Mouse (Mus musculus): ENCODE measurements around the gene Lsr. TPM values are rescaled to one million over a fixed set of nuclear protein-coding genes. Genes with fewer than 3 reads are reported as not detected.
"Not testable (repeated sequence)": the region's sequence is repeated elsewhere in the genome, so short reads cannot be mapped to it uniquely, and the experiment has no call there.

The Lsr gene
- total RNA-seq, 1 experiment: 54.6 TPM

DNA sequence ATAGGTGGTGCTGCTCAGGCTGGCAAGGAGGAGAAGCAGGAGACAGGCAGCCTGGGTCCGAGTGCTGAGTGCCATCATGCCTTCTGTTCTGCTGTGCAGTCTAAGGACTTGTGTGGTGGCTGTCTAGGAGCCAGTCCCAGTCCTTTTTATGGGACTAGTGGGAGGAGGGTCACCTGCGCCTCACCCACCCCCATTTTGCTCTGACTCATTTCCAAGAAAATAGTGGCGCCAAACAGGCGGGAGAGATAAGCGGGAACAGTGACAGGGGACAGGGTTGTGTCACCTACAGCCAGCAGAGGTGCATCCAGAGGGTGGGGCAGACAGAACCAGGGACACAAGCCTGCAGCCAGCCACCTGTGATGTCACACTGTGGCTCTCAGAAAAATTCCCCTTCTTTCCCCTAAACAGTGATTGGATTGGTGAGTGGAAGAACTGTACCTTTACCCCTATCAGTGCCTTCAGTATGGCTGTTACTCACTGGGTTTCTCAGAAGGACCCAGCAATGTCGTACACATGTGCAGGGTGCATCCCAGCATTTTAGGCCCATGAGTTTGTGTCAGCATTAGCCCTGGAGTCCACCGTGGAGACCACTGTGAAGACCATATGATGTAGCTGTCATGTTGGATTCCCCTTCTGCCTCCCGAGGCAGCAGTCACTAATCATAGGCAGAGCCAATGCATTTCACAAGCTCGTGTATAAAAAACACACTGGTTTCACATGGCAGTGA, 29.2 kb downstream of the Lsr start, which contains the start of gene Hamp:
TSS of gene Hamp (minus strand) at position 124 of the 727 bp plus-strand sequence.
- in situ Hi-C loops (cut with MboI; ENCODE audit: low sequenced_read_pairs in 2 of 2, unreplicated experiment in 2 of 2): no loop called here
- DNase-seq (ENCODE audit: low read depth, low spot score): no peak
- peaks cover 8% of the 10 kb centered on the region; the same call in 1 of the 2 replicates for H3K36me3 ChIP-seq (ENCODE audit: control insufficient read depth, insufficient read depth, low read length, poor library complexity, severe bottlenecking)

DNA sequence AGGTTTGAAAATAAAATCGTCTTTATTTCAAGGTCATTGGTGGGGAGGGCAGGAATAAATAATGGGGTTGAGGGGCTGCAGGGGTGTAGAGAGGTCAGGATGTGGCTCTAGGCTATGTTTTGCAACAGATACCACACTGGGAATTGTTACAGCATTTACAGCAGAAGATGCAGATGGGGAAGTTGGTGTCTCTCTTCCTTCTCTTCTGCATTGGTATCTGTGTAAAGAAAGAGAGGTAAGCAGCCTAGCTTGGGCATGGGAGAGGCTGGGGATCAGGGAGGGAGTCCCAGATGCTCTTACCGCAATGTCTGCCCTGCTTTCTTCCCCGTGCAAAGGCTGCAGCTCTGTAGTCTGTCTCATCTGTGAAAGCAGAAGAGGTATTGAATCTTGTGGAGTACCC, 30.9 kb downstream of the Lsr start:
- in situ Hi-C loops (cut with MboI; ENCODE audit: low sequenced_read_pairs in 2 of 2, unreplicated experiment in 2 of 2); H3K4me1 ChIP-seq (ENCODE audit: control insufficient read depth in 2 of 2, insufficient read depth in 2 of 2, low read length in 2 of 2, poor library complexity in 1 of 2); H3K36me3 ChIP-seq (ENCODE audit: control insufficient read depth, insufficient read depth, low read length, poor library complexity, severe bottlenecking); H3K4me3 ChIP-seq (ENCODE audit: insufficient read depth in 1 of 2, low read depth in 1 of 2, low read length in 2 of 2, poor library complexity in 1 of 2, severe bottlenecking in 1 of 2); H3K9ac ChIP-seq (ENCODE audit: insufficient read depth, low read depth, low read length, poor library complexity, severe bottlenecking); H3K9me3 ChIP-seq (ENCODE audit: control insufficient read depth, insufficient read depth, low read depth, low read length); H3K27ac ChIP-seq (ENCODE audit: insufficient read depth, low read depth, low read length, poor library complexity, severe bottlenecking); DNase-seq (ENCODE audit: low read depth, low spot score): not testable (repeated sequence)

More for the DNA sequence above, 29.2 kb downstream of the Lsr start, which contains the start of gene Hamp:
- Histone ChIP-seq H3K4me1 (ENCODE audit: control insufficient read depth in 2 of 2, insufficient read depth in 2 of 2, low read length in 2 of 2, poor library complexity in 1 of 2) (no peaks in the 10 kb centered on the region), H3K4me3 (ENCODE audit: insufficient read depth in 1 of 2, low read depth in 1 of 2, low read length in 2 of 2, poor library complexity in 1 of 2, severe bottlenecking in 1 of 2) (no peak within 1 kb of the TSS), H3K9me3 (ENCODE audit: control insufficient read depth, insufficient read depth, low read depth, low read length) (no peaks in the 10 kb centered on the region), H3K27ac (ENCODE audit: insufficient read depth, low read depth, low read length, poor library complexity, severe bottlenecking) (no peak within 1 kb of the TSS), H3K9ac (ENCODE audit: insufficient read depth, low read depth, low read length, poor library complexity, severe bottlenecking) (no peak within 1 kb of the TSS)
- TF ChIP-seq ZC3H11A (IDR thresholded peaks at IDR 0.05; ENCODE audit: borderline replicate concordance, low read depth, low read length) (no peak), ZNF384 (IDR thresholded peaks at IDR 0.05; ENCODE audit: low read depth, low read length) (no peak), HCFC1 (IDR thresholded peaks at IDR 0.05; ENCODE audit: borderline replicate concordance, insufficient read depth, low read length) (no peak), CHD2 (IDR thresholded peaks at IDR 0.05; ENCODE audit: low read depth, low read length) (no peak), MAFK (IDR thresholded peaks at IDR 0.05; ENCODE audit: insufficient read depth, low read depth, low read length) (no peak)

DNA sequence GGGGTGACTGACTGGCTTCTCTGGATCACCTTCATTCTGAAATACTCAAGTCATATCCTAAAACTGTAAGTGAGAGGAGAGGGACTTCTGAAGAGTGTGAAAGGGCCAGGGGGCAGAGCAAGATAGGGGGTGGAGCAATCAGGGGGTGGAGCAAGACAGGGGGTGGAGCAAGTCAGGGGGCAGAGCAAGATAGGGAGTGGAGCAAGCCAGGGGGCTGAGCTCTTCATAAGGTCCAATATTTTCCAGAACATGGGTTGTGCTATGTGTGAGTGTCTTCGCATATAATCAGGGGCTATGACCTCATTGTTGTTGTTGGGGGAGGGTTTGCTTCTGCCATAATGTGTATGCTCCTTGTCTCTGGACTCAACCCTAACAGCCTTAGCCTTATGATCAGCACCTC, 33.2 kb downstream of the Lsr start:
- H3K36me3 ChIP-seq (ENCODE audit: control insufficient read depth, insufficient read depth, low read length, poor library complexity, severe bottlenecking); in situ Hi-C loops (cut with MboI; ENCODE audit: low sequenced_read_pairs in 2 of 2, unreplicated experiment in 2 of 2); H3K4me1 ChIP-seq (ENCODE audit: control insufficient read depth in 2 of 2, insufficient read depth in 2 of 2, low read length in 2 of 2, poor library complexity in 1 of 2); H3K9me3 ChIP-seq (ENCODE audit: control insufficient read depth, insufficient read depth, low read depth, low read length); H3K4me3 ChIP-seq (ENCODE audit: insufficient read depth in 1 of 2, low read depth in 1 of 2, low read length in 2 of 2, poor library complexity in 1 of 2, severe bottlenecking in 1 of 2); H3K9ac ChIP-seq (ENCODE audit: insufficient read depth, low read depth, low read length, poor library complexity, severe bottlenecking); DNase-seq (ENCODE audit: low read depth, low spot score); H3K27ac ChIP-seq (ENCODE audit: insufficient read depth, low read depth, low read length, poor library complexity, severe bottlenecking): not testable (repeated sequence)

DNA sequence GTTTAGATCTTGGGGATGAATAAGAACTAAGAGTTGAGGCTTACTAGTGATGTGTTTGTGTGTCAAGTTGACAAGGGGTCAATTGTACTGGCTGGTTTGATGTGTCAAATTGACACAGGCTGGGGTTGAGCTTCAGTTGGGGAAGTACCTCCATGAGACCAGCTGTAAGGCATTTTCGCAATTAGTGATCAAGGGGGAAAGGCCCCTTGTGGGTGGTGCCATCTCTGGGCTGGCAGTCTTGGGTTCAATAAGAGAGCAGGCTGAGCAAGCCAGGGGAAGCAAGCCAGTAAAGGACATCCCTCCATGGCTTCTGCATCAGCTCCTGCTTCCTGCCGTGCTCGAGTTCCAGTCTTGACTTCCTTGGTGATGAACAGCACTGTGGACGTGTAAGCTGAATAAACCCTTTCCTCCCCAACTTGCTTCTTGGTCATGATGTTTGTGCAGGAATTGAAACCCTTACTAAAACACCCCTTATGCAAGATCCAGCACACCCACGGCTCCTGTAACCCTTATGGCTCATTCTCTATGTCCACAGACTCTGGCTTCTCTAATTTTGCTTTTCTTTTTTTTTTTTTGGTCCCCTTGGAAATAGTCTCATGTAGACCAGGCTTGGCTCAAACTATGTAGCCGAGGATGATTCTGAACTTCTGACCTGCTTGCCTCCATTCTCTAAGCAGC, 37.7 kb downstream of the Lsr start:
- H3K4me3 ChIP-seq (ENCODE audit: insufficient read depth in 1 of 2, low read depth in 1 of 2, low read length in 2 of 2, poor library complexity in 1 of 2, severe bottlenecking in 1 of 2); H3K4me1 ChIP-seq (ENCODE audit: control insufficient read depth in 2 of 2, insufficient read depth in 2 of 2, low read length in 2 of 2, poor library complexity in 1 of 2); DNase-seq (ENCODE audit: low read depth, low spot score); in situ Hi-C loops (cut with MboI; ENCODE audit: low sequenced_read_pairs in 2 of 2, unreplicated experiment in 2 of 2); H3K36me3 ChIP-seq (ENCODE audit: control insufficient read depth, insufficient read depth, low read length, poor library complexity, severe bottlenecking); H3K9ac ChIP-seq (ENCODE audit: insufficient read depth, low read depth, low read length, poor library complexity, severe bottlenecking); H3K9me3 ChIP-seq (ENCODE audit: control insufficient read depth, insufficient read depth, low read depth, low read length); H3K27ac ChIP-seq (ENCODE audit: insufficient read depth, low read depth, low read length, poor library complexity, severe bottlenecking): not testable (repeated sequence)

DNA sequence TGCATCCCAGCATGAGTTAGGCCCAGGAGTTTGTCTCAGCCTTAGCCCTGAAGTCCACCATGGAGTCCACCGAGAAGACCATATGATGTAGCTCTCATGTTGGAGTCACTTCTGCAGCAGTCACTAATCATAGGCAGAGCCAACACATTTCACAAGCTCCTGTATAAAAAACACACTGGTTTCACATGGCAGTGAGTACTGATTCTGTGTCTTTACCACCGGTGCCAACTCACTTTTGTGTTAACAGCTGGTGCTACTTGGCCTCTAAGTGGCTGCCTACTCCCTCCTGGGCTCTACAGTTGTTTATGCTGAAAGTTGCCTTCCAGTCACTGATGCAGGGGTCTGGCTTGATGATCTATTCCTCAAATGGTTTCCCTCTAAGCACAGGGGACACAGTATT, 48.7 kb downstream of the Lsr start, which contains the start of gene Hamp2:
TSS of gene Hamp2 (minus strand) at position 101 of the 400 bp plus-strand sequence.
- H3K4me1 ChIP-seq (ENCODE audit: control insufficient read depth in 2 of 2, insufficient read depth in 2 of 2, low read length in 2 of 2, poor library complexity in 1 of 2); in situ Hi-C loops (cut with MboI; ENCODE audit: low sequenced_read_pairs in 2 of 2, unreplicated experiment in 2 of 2); DNase-seq (ENCODE audit: low read depth, low spot score); H3K9me3 ChIP-seq (ENCODE audit: control insufficient read depth, insufficient read depth, low read depth, low read length); H3K9ac ChIP-seq (ENCODE audit: insufficient read depth, low read depth, low read length, poor library complexity, severe bottlenecking); H3K4me3 ChIP-seq (ENCODE audit: insufficient read depth in 1 of 2, low read depth in 1 of 2, low read length in 2 of 2, poor library complexity in 1 of 2, severe bottlenecking in 1 of 2); H3K36me3 ChIP-seq (ENCODE audit: control insufficient read depth, insufficient read depth, low read length, poor library complexity, severe bottlenecking); H3K27ac ChIP-seq (ENCODE audit: insufficient read depth, low read depth, low read length, poor library complexity, severe bottlenecking): not testable (repeated sequence)

All from ES-E14 (cell line).